Mouse (Mus musculus): ENCODE measurements around the gene Esyt2.

The Esyt2 gene

GRCm38 (mm10) chr12:116280149-116280652 lies 795 bp upstream of the Esyt2 start:
- in situ Hi-C loops (cut with MseI, MboI), result no loop called here

DNA sequence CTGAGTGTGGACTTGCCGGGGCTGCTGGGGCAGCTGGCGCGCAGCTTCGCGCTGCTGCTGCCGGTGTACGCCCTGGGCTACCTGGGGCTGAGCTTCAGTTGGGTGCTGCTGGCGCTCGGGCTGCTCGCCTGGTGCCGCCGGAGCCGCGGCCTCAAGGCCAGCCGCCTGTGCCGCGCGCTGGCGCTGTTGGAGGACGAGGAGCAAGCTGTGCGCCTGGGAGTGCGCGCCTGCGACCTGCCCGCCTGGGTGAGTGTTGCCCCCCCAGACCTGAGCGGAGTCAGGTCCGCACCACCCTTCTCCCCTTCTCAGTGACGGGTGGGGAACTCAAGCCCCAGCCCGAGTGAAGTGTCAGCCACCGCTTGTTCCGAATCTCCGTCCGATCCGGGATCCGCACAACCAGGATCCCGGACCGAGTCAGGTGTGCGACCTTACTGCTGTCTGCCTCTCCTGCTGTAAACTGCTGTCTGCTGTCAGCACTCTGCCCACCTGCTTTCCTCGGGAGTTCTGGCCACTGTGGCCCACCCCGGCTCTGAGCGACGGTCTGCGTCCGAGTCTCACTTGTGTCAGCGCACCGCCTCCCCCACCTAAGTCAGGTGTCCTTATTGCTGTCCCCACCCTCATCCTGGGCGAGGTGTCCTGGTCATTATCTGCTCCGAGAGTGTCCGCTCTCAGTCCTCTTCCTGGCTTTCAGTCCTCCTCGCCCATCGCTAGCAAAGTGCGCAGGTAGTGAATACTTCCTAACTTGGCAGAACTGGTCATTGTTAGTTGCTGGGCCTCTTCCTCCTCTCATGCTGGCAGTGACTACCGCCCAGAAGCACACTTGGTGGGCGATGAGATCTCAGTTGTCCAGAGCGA lies 658 bp downstream of the Esyt2 start:
- in situ Hi-C loops (cut with MseI, MboI), result no loop called here

GRCm38 (mm10) chr12:116282856-116283255 lies 1.9 kb downstream of the Esyt2 start:
- in situ Hi-C loops (cut with MseI, MboI), result no loop called here

- in situ Hi-C loops (cut with MseI, MboI), result no loop called here
Observed at GRCm38 (mm10) chr12:116283511-116283910, 2.5 kb downstream of the Esyt2 start.

GRCm38 (mm10) chr12:116293185-116293584 lies 12.2 kb downstream of the Esyt2 start:
- in situ Hi-C loops (cut with MseI, MboI), result no loop called here

GRCm38 (mm10) chr12:116293599-116294292 lies 12.8 kb downstream of the Esyt2 start:
- in situ Hi-C loops (cut with MseI, MboI), result no loop called here

- in situ Hi-C loops (cut with MseI, MboI), result no loop called here
Observed at GRCm38 (mm10) chr12:116299906-116300305, 18.9 kb downstream of the Esyt2 start.

DNA sequence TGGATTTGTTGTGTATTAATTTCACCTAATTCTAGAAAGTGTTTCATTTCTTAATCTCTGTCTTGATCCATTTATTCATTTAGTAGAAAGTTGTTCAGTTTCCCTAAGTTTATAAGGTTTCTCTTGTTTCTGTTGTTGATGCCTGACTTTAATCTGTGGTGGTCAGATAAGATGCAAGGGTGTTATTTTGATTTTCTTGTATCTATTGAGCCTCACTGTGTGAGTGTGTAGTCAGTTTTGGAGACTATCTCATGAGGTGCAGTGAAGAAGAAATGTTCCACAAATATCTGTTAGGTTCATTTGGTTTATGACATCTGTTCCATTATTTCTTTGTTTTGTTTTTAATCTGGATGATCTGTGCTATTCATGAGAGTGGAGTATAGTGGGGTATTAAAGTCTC lies 21.2 kb downstream of the Esyt2 start:
- in situ Hi-C loops (cut with MseI, MboI), result no loop called here

DNA sequence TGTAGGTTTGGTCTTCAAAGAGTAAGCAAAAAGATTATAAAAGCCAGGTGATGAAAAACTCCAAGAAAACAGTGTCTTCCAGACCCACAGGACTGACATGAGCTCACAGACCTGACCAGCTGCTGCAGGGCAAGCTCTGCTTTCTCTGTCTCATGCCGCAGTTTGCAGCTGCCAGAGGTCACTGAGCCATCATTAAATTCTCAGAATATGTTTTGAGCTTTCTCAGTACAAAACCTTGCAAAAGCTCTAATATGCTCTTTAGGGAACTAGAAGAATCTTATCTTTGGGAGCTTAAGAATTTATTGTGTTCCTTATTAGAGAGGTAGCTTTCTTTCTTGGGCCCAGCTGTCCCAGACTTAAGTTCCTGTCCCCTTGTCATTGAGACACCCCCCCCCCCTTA lies 25.0 kb downstream of the Esyt2 start:
- in situ Hi-C loops (cut with MseI, MboI), result no loop called here

DNA sequence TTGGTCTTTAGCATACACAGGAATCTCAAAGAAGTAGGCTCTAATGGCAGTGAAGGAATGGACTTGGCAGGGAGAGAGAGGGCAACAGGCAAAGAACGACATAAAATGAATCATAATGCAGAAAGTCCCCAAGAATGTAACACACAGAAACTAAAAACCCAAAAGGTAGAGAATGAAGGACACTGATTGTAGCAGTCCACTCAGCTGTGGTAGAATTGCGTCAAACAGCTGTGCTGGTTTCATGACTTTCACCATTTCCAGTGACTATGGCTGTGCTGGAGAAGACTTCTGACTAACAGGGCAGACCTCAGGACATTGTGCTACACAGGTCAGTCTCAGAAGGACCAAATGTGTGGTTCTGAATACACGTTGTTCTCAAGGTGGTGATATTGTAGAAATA lies 26.9 kb downstream of the Esyt2 start:
- in situ Hi-C loops (cut with MseI, MboI), result no loop called here

DNA sequence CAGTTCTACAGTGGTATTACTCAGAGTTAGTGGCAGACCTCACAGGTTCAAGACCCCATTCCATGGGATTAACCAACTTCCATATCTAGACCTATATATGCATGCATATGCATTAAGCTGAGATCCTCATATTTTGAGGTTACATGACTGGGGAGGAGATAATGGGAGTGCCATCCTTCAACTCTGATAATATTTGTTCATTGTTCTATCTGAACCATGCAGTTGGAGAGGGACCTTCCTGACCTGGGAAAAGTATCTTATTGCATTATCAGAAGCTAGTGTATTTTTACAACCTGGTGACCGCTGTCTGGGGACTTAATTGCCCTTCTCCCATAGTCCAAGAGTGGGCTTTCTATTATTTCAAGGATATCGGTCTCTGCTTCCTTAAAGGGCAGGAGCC lies 27.6 kb downstream of the Esyt2 start:
- in situ Hi-C loops (cut with MseI, MboI), result no loop called here

GRCm38 (mm10) chr12:116313816-116314215 lies 32.8 kb downstream of the Esyt2 start:
- in situ Hi-C loops (cut with MseI, MboI), result no loop called here

GRCm38 (mm10) chr12:116315498-116315897 lies 34.5 kb downstream of the Esyt2 start:
- in situ Hi-C loops (cut with MseI, MboI), result no loop called here

GRCm38 (mm10) chr12:116317818-116318217 lies 36.8 kb downstream of the Esyt2 start:
- in situ Hi-C loops (cut with MseI, MboI), result no loop called here

DNA sequence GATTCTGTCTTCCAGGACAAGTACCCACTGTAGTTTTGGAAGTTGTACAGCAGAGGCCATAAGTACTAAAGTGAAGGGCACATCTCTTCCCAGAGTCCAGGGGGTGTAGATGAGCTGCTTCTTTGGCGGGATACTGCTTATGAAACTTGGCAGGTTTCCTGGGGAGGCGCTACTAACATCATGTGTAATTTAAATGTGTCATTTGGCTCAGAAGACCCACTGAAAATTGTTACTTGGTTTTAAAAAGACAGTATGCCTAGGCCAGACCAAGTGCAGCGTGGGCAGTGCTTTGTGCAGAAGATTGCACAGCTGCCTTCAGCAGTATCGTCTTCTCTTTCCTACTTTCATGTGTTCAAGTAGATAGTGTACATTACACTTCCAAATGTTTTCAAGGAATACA lies 44.5 kb downstream of the Esyt2 start:
- in situ Hi-C loops (cut with MseI, MboI), result no loop called here

- in situ Hi-C loops (cut with MseI, MboI), result no loop called here
Observed at GRCm38 (mm10) chr12:116326159-116326558, 45.2 kb downstream of the Esyt2 start.

DNA sequence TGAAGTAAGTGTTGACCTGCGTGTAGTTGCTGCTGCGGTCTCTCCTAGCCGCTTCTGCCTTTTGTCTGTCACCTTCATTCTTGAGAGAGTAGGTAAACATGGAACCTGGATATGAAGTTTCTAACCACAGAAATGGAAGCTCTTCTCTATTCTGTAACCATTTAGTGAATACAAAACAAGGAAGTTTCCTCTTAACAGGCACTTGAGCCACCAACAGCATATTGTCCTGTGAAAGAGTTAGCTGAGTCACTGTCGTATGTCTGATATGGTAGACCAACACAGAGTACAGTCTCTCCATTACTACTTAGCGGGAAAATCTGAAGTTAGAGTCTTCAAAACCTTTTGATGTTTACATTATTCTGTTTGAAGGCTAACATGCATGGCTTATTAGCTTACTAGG lies 53.3 kb downstream of the Esyt2 start:
- in situ Hi-C loops (cut with MseI, MboI), result no loop called here

DNA sequence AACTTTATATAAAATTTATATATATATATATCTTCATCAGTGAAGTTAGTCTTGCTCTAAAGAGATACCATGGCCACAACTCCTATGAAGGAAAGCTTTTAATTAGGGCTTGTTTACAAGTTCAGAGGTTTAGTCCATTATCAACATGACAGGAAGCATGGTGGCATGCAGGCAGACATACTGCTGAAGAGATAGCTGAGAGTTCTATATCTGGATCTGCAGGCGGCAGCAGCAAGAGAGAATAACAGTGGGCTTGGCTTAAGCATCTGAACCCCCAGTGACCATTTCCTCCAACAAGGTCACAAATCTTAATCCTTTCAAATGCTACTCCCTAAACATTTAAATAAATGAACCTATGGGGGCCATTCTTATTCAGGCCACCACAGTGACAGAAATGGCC lies 59.2 kb downstream of the Esyt2 start:
- in situ Hi-C loops (cut with MseI, MboI), result no loop called here

GRCm38 (mm10) chr12:116348755-116349286 lies 67.8 kb downstream of the Esyt2 start:
- in situ Hi-C loops (cut with MseI, MboI), result no loop called here

DNA sequence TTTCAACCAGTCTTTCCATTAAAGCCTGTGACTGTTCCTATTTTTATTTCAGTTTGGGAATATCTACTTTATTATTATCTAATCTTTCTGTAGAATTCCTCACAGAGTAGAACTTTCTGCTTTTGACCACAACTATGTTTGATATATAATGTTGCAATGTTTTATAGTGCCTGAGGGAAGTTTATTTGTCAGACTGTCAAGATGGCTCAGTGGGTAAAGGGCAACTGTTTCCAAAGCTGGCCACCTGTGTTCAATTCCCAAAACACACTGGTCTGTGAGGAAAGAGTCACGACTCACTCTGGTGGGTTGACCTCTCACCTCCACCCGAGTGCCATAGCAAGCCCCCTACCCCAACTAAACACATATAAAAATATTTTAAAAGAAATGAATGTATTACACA lies 68.4 kb downstream of the Esyt2 start:
- in situ Hi-C loops (cut with MseI, MboI), result no loop called here

DNA sequence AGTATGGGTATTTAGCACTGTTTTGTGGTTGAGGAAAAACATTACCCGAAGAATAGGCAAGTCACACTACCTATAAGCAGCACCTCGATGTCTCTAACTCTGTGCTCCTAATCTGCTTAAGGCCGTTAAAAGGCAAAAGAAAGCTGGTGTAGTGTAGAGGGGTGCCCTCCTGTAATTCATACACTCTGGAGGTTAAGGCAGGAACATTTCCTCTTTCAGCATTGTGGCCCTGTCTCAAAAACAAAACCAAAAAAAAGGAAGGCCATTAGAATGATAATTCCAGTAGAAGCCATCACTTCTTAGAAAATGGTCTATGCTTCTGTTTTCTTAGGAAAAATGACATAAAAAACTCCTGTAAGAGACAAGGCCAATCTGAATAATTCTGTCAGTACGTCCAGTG lies 70.0 kb downstream of the Esyt2 start:
- in situ Hi-C loops (cut with MseI, MboI), result no loop called here

- in situ Hi-C loops (cut with MseI, MboI), result no loop called here
Observed at GRCm38 (mm10) chr12:116352404-116352803, 71.4 kb downstream of the Esyt2 start.

DNA sequence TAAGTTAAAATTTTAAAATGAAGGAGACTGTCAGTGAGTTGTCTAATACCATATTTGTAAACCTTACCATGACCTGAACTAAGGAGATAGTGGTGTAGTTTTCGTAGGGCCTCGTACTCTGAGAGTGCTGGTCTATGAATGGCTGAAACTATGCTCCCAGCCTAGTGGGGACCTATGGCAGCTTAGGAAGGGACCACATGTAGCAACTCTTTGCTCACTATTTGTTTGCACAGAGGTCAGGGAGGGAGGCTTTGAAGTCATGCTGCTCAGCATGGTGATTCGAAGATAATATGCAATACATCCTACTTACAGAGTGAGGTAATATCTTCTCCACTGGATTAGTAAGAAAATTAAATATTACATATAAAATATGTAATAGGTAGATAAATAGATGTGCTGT lies 73.7 kb downstream of the Esyt2 start:
- in situ Hi-C loops (cut with MseI, MboI), result no loop called here
